Mouse (Mus musculus) embryonic facial prominence, embryonic 12.5 days (tissue): Measurements from ENCODE around the gene Pbx2. TPM values are rescaled to one million over a fixed set of nuclear protein-coding genes. Genes with fewer than 3 reads are reported as not detected.
"Not testable (repeated sequence)": the region's sequence is repeated elsewhere in the genome, so short reads cannot be mapped to it uniquely, and the experiment has no call there.

Experiments used
- ATAC-seq: fragments of 200-750 bp; cut with Nextera tagmentation; 2 replicates; pipeline ENCODE4 v1.8.0; 2017; ENCODE audit not compliant: insufficient number of reproducible peaks, insufficient read depth, low FRiP score, low TSS enrichment
- H3K27ac ChIP-seq: fragments of 300-500 bp; sonication (generic); 2 replicates; pipeline ENCODE4 v1.5.1; 2016; ENCODE audit warnings: mild to moderate bottlenecking
- H3K27me3 ChIP-seq: fragments of 300-500 bp; sonication (generic); 2 replicates; pipeline ENCODE4 v1.6.1; 2016; ENCODE audit warnings: mild to moderate bottlenecking, moderate library complexity
- H3K36me3 ChIP-seq: fragments of 300-500 bp; sonication (generic); 2 replicates; pipeline ENCODE4 v1.6.1; 2016; ENCODE audit warnings: mild to moderate bottlenecking
- H3K4me1 ChIP-seq: fragments of 300-500 bp; sonication (generic); 2 replicates; pipeline ENCODE4 v1.6.1; 2016
- H3K4me2 ChIP-seq: fragments of 300-500 bp; sonication (generic); replicated peaks from 2 replicates; pipeline ENCODE4 v1.6.1; 2016; ENCODE audit warnings: mild to moderate bottlenecking, moderate library complexity
- H3K4me3 ChIP-seq: fragments of 300-500 bp; sonication (generic); 2 replicates; pipeline ENCODE4 v1.5.1; 2016; ENCODE audit warnings: mild to moderate bottlenecking
- H3K9ac ChIP-seq: fragments of 300-500 bp; sonication (generic); 2 replicates; pipeline ENCODE4 v1.6.1; 2016; ENCODE audit warnings: mild to moderate bottlenecking, moderate library complexity
- H3K9me3 ChIP-seq: fragments of 300-500 bp; sonication (generic); 2 replicates; pipeline ENCODE4 v1.6.1; 2016; ENCODE audit warnings: mild to moderate bottlenecking, moderate library complexity
- WGBS: fragments of 180-500 bp; shearing (Covaris S2); methylation state at CpG from one replicate; pipeline ENCODE4 v1.1.7; 2016; 5-methylcytosine and 5-hydroxymethylcytosine counted together
- polyA plus RNA-seq: library from polyadenylated mRNA; unstranded; fragments of >200 nt; fragmentation: Nextera tagmentation; extraction: Ambion mirVana; gene quantifications from 2 replicates; pipeline ENCODE4 v1.2.1, GENCODE M21; 2016

Pbx2 gene
- polyA plus RNA-seq = 25.1 and 28.0 TPM in 2 replicates

DNA sequence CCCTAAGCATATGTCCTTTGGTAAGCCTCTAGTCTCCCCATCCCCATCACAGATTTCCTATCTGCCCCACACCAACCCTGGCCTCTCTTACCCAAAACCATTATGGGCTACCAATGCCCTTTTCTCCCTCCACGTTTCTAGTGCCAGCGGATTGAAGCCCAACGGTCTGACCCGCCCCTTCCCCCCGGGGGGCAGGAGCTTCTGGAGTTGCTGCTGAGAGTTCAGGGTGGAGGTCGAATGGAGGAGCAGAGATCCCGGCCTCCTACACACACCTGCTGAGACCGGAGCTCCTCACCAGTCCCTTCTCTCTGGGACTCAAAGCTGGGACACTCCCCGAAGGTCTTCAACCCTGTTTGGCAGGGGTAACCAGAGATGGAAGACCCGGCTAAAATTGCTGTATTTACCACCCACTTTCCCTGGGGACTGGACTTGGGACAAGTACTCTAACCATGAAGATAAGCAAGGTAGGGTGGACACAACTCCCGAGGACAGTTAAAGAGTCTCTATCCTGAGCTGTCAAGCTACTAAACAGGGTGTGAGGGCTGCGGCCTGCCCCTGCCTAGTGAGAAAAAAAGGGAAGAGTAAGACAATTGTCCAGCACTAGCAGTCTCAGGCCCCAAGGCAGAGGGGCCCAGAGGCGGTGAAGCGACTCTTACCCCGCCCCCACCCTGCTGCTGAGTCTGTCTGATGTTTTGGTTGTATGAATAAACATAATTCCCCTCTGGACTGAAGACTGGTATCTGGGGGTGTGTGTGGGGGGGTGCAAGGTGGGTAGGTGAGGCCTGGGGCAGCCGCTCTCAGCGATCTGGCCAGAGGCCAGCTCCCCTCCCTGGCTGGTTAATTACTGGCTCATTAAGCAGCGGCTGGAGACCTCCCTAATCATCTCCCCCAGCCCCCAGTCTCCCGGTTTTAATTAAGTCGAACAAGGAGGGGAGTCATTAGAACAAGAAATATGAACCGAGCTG is at the start of gene Pbx2:
TSS of gene Pbx2 (plus strand) at position 238 of the 965 bp plus-strand sequence.
- Histone ChIP-seq H3K9ac (peak within 1 kb of the TSS; percentile 99), H3K9me3 (no peaks in the 10 kb centered on the region), H3K4me2 (peak within 1 kb of the TSS; percentile 97), H3K4me3 (peak within 1 kb of the TSS; percentile 83), H3K27me3 (no peaks in the 10 kb centered on the region), H3K36me3 (peaks cover 24% of the 10 kb centered on the region), H3K27ac (peak within 1 kb of the TSS; percentile 99), H3K4me1 (peaks cover 63% of the 10 kb centered on the region)
- ATAC-seq = 0 out of 2 replicates have a peak, but pooled peaks have one; percentile 9
- WGBS = 2% methylated on average over 21 of the region's 21 CpGs

DNA sequence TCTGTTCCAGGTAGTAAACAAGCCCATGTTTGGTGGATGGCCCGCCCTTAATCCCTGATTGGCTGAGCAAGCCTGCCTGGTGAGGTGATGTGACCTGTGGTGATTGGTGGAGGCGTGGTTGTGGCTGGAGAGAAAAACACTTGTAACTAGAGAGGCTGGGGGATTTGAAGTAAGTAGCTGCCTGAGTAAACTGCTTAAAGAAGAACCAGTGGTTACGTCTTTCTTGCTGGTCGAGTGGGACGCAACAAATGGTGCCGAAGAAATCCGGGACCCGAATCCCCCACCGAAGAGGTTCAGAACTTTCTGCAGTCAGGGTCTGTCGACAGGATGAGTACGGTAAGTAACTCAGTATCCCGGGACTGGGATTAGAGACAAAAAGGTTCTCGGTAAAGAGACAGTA is 47.5 kb upstream of the Pbx2 start:
- WGBS = 91% methylated on average over 13 of the region's 13 CpGs

DNA sequence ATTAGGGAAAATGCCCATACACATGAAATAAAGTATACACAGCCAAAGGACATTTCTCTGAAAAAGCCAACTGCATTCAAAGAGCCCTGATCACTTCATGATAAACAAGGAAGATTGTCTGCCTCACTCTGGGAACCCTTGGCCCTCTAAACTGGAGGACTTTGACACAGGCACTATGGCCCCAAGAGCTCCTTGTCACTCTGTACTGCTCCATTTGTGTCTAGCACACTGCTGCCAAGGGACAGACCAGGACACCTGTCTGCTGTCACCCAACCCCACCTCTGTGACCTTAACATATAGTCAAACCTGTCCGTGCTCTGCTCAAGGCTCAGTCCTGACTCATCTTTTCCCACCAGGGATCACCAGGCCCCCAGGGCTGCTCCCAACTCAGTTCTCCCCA is 44.3 kb upstream of the Pbx2 start:
- 89% methylated on average over 1 of the region's 1 CpGs for WGBS
- Histone ChIP-seq H3K4me2 (no peak overlapping the region), H3K9ac (no peak overlapping the region), H3K36me3 (no peaks in the 10 kb centered on the region), H3K27me3 (no peaks in the 10 kb centered on the region), H3K27ac (no peak overlapping the region), H3K4me3 (no peak overlapping the region), H3K9me3 (no peaks in the 10 kb centered on the region), H3K4me1 (no peaks in the 10 kb centered on the region)
- no peak for ATAC-seq

More for the DNA sequence above, 47.5 kb upstream of the Pbx2 start:
- not testable (repeated sequence) for H3K9ac ChIP-seq, H3K27ac ChIP-seq, H3K4me1 ChIP-seq, H3K4me2 ChIP-seq, H3K27me3 ChIP-seq, H3K4me3 ChIP-seq, H3K9me3 ChIP-seq, H3K36me3 ChIP-seq, ATAC-seq

DNA sequence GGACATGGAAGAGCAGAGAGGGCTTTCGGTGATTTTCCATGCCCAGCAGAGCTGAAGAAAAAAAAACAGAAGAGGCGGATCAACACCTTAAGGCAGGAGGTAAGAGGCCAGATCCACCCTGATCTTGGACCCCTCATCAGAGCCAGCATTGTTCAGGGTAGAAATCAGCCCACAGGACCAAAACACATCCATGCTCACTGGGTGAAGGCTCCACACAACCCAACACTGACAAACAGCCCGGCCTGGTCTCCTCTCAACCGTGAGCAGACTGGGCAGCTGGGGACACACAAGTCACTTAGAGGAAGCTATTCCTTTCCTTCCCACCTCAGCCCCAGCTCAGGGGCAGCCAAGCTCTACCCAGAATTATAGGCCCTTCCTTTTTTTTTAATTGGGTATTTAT is 43.5 kb upstream of the Pbx2 start:
- WGBS = 88% methylated on average over 4 of the region's 4 CpGs
- H3K9ac ChIP-seq = no peak overlapping the region
- no peaks in the 10 kb centered on the region for H3K27me3 ChIP-seq
- no peak for ATAC-seq
- H3K9me3 ChIP-seq = no peaks in the 10 kb centered on the region
- H3K27ac ChIP-seq = no peak overlapping the region
- H3K4me2 ChIP-seq = no peak overlapping the region
- H3K4me3 ChIP-seq = no peak overlapping the region
- H3K4me1 ChIP-seq = no peaks in the 10 kb centered on the region
- H3K36me3 ChIP-seq = no peaks in the 10 kb centered on the region

DNA sequence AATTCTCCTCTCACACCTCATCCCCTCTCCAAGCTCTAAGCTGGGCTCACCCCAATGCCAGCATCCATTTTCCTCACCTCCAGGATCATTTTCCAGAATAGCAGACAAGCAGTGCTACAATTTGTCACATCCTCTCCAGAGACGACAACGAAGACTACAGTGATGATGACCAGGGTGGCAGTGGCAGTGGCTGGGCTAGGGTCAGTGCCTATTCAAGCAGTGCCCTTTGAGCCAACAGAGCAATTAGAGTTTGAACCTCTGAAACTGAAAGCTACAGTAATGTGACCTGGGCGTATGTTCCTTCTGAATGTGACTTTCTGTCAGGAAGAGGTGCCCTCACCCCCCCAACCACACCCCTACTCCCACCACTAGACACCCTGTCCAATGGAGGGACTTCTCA is 41.9 kb upstream of the Pbx2 start:
- WGBS = 82% methylated on average over 3 of the region's 3 CpGs
- no peaks in the 10 kb centered on the region for H3K4me1 ChIP-seq

DNA sequence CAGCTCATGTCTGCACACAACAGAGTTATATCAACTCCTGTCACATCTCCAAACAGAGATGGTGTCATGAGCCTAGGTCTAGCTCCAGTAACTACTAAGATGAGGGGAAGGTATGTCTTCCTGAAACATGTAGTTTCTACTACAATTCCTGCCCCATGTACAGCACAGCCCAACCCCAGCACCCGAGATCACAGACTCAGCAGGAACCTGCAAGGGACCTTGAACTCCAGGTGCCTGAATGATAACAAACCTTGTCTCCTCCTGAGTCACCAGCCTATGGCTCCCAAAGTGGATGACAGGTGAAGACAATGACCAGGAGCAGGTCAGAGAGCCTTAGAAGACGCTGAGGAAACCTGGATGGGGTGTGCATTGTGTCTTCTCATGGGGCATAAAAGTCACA is 41.2 kb upstream of the Pbx2 start:
- Histone ChIP-seq H3K9me3 (no peaks in the 10 kb centered on the region), H3K4me2 (no peak overlapping the region), H3K4me1 (no peaks in the 10 kb centered on the region), H3K36me3 (no peaks in the 10 kb centered on the region), H3K27ac (no peak overlapping the region), H3K9ac (no peak overlapping the region), H3K4me3 (no peak overlapping the region), H3K27me3 (no peaks in the 10 kb centered on the region)
- no peak for ATAC-seq
- 73% methylated on average over 2 of the region's 2 CpGs for WGBS

More for the DNA sequence above, 41.9 kb upstream of the Pbx2 start:
- no peak overlapping the region for H3K27ac ChIP-seq
- H3K27me3 ChIP-seq = no peaks in the 10 kb centered on the region
- no peak overlapping the region for H3K4me2 ChIP-seq
- H3K36me3 ChIP-seq = no peaks in the 10 kb centered on the region
- H3K4me3 ChIP-seq = no peak overlapping the region
- H3K9me3 ChIP-seq = no peaks in the 10 kb centered on the region
- ATAC-seq = no peak
- H3K9ac ChIP-seq = no peak overlapping the region

DNA sequence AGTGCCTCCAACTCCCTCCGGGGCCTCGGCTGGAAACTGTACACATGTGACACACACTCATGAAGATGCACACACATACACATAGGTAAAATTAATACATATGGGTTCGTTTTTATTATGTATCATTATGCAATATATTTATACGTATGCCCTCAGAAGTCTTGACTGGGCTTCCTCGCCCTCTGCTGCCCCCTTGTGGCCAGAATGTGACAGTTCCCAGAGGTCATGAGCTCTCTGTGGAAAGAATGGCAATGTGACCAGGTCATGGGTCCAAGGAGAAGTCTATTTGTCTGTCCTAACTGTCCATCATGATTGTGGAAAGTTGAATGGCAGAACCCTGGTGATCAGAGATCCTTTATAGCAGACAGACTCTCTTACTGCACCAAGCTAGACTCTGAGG is 35.6 kb upstream of the Pbx2 start:
- H3K27me3 ChIP-seq = no peaks in the 10 kb centered on the region
- H3K4me3 ChIP-seq = no peak overlapping the region
- 27% methylated on average over 5 of the region's 5 CpGs for WGBS
- no peak overlapping the region for H3K27ac ChIP-seq
- no peak for ATAC-seq
- H3K9ac ChIP-seq = no peak overlapping the region
- H3K4me2 ChIP-seq = no peak overlapping the region
- no peaks in the 10 kb centered on the region for H3K36me3 ChIP-seq
- H3K4me1 ChIP-seq = no peaks in the 10 kb centered on the region
- H3K9me3 ChIP-seq = no peaks in the 10 kb centered on the region

DNA sequence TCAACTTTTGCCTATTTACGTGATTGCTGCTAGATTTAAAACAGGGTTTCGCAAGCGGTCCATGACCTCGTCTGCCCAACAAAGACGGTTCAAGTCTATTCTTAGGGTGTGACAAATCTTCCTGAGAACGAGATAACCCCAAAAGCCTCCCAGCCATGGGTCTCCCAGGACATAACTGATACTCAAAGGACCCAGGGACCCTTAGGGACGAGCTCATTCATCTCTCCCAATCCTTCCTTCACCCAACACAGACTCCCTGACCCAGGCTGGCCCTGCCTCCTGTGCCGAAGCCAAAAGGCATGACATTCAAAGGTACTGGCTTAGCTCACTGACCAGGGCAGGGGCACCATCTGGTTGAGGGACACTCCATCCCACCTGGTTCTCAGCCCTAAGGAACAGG is 34.7 kb upstream of the Pbx2 start:
- Histone ChIP-seq H3K4me3 (no peak overlapping the region), H3K4me1 (no peaks in the 10 kb centered on the region), H3K27me3 (no peaks in the 10 kb centered on the region), H3K9ac (no peak overlapping the region), H3K36me3 (no peaks in the 10 kb centered on the region), H3K27ac (no peak overlapping the region), H3K4me2 (no peak overlapping the region), H3K9me3 (no peaks in the 10 kb centered on the region)
- no peak for ATAC-seq
- 82% methylated on average over 8 of the region's 8 CpGs for WGBS

DNA sequence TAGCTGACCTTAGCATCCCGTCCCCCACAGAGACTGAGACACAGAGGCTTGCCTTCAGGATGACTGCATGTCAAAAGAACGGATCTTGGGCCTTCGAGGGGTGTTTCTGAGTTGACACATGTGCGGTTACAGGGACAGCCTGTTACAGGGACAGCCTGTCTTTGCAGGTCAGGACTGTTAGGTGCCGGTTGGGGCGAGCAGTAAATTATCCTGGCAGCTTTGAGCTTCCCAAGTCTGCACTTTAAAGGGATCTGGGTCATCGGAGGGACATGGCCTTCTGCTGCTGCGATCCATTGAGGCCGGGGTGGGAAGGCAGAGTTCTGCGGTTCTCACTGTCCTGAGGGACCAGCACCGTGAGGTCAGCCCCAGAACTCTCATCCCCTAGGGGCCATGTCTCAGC is 33.7 kb upstream of the Pbx2 start:
- no peak overlapping the region for H3K4me3 ChIP-seq
- no peaks in the 10 kb centered on the region for H3K9me3 ChIP-seq
- no peak overlapping the region for H3K9ac ChIP-seq
- H3K4me2 ChIP-seq = no peak overlapping the region
- H3K4me1 ChIP-seq = no peaks in the 10 kb centered on the region
- H3K36me3 ChIP-seq = no peaks in the 10 kb centered on the region
- 77% methylated on average over 11 of the region's 11 CpGs for WGBS
- no peak overlapping the region for H3K27ac ChIP-seq
- no peaks in the 10 kb centered on the region for H3K27me3 ChIP-seq
- ATAC-seq = no peak

DNA sequence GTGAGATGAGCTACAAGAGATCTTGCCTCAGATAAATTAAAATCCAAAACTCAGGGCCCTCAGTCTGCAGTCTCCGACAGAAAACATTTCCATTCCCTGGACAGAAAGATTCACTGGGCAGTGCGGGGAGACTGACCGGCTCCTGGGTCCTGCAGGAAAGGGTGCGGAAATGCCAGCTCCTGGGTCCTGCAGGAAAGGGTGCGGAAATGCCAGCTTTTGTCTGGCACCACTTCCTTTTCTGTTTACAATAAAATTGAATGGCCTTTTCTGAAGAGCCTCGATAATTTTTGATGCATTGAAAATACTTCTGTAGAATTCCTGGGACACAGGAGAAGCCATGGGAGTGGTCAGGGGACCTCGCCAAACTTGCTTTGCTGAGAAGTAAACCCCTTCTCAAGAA is 31.9 kb upstream of the Pbx2 start:
- no peak overlapping the region for H3K9ac ChIP-seq
- peaks cover 3% of the 10 kb centered on the region for H3K4me1 ChIP-seq
- no peak for ATAC-seq
- no peaks in the 10 kb centered on the region for H3K9me3 ChIP-seq
- no peak overlapping the region for H3K4me2 ChIP-seq
- WGBS = 78% methylated on average over 7 of the region's 7 CpGs
- H3K27ac ChIP-seq = no peak overlapping the region
- H3K4me3 ChIP-seq = no peak overlapping the region
- H3K36me3 ChIP-seq = no peaks in the 10 kb centered on the region
- no peaks in the 10 kb centered on the region for H3K27me3 ChIP-seq

DNA sequence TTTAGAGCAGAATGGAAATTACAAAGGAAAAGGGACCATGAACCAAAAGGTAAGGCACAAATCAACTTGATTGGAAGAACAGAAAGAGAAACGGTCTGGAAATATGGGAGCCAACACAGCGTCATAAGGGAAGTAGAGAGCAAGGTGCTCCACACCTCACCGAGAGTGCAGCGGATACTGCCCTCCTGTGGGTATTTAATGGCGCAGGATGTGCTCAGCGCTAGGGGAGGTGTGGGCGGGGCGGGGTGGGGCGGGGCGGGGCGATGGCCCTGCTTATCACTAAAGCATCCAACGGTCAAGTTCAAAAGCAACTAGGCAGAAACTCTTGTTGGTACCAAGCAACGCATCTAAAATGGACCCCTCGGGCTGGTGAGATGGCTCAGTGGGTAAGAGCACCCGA is 31.2 kb upstream of the Pbx2 start:
- Histone ChIP-seq H3K4me1 (peaks cover 8% of the 10 kb centered on the region), H3K36me3 (no peaks in the 10 kb centered on the region), H3K9ac (no peak overlapping the region), H3K27ac (no peak overlapping the region), H3K9me3 (no peaks in the 10 kb centered on the region), H3K4me3 (no peak overlapping the region), H3K4me2 (no peak overlapping the region), H3K27me3 (no peaks in the 10 kb centered on the region)
- ATAC-seq = no peak
- WGBS = 30% methylated on average over 15 of the region's 15 CpGs

DNA sequence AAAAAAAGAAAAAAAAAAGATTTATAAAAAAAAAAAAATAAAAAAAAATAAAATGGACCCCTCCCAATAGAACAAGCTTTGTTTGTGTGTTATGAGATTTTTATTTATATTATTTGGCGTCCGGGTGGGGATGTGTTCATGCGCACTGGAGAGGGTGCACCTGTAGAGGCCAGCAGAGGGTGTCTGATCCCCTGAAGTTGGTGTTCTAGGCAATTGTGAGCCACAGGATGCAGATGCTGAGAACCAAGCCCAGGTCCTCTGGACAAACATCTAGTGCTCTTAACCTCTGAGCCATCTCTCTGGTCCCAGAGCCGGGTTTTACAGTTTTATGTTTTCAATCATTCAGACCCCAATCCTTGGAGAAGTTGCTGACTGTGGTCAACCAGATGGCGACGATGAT is 30.6 kb upstream of the Pbx2 start:
- H3K9ac ChIP-seq = no peak overlapping the region
- no peak overlapping the region for H3K4me2 ChIP-seq
- H3K4me3 ChIP-seq = no peak overlapping the region
- 88% methylated on average over 6 of the region's 6 CpGs for WGBS
- no peaks in the 10 kb centered on the region for H3K9me3 ChIP-seq
- no peak for ATAC-seq
- H3K27ac ChIP-seq = no peak overlapping the region
- no peaks in the 10 kb centered on the region for H3K27me3 ChIP-seq
- no peaks in the 10 kb centered on the region for H3K36me3 ChIP-seq
- H3K4me1 ChIP-seq = peaks cover 8% of the 10 kb centered on the region
